Mouse (Mus musculus) layer of hippocampus, postnatal 36 days (tissue): ENCODE measurements around the gene Wdr24. TPM values are rescaled to one million over a fixed set of nuclear protein-coding genes. Genes with fewer than 3 reads are reported as not detected.

Experiments used
- DNase-seq, 2 experiments: peaks; one replicate each; pipeline ENCODE4 v3.0.0; 2022
- total RNA-seq, 2 experiments: library from RNA; stranded (reverse); gene quantifications; 2 replicates each; pipeline ENCODE4 v1.2.3; 2021

Wdr24 gene
- total RNA-seq, 2 experiments from 2014 or later = 25.4 to 27.3 TPM

GRCm38 (mm10) chr17:25831451-25832281, 8.2 kb downstream of the Wdr24 start:
- no peak for DNase-seq

GRCm38 (mm10) chr17:25832436-25833290, 9.2 kb downstream of the Wdr24 start:
- peak; percentile 98 for DNase-seq

- peak in 1 of 2 experiments; percentile 89 for DNase-seq
These were observed 9.8 kb downstream of the Wdr24 start, which contains the start of gene Stub1 for GRCm38 (mm10) chr17:25833291-25833663. TSS of gene Stub1 (minus strand) at chr17:25833404.

- no peak for DNase-seq
These were observed 10.7 kb downstream of the Wdr24 start for GRCm38 (mm10) chr17:25833961-25834594.

GRCm38 (mm10) chr17:25834595-25835222, 11.3 kb downstream of the Wdr24 start:
- no peak for DNase-seq

GRCm38 (mm10) chr17:25835301-25835700, 11.9 kb downstream of the Wdr24 start:
- no peak for DNase-seq

- DNase-seq = no peak
These were observed 12.4 kb downstream of the Wdr24 start for GRCm38 (mm10) chr17:25835816-25836215.

GRCm38 (mm10) chr17:25836397-25837075, 13.1 kb downstream of the Wdr24 start:
- DNase-seq = no peak

GRCm38 (mm10) chr17:25837076-25837410, 13.6 kb downstream of the Wdr24 start, which contains the start of gene Rhbdl1:
TSS of gene Rhbdl1 (minus strand) at chr17:25837295.
- peak; percentile 84 for DNase-seq

- DNase-seq = no peak
These were observed 14.1 kb downstream of the Wdr24 start for GRCm38 (mm10) chr17:25837533-25837932.

GRCm38 (mm10) chr17:25838904-25839303, 15.5 kb downstream of the Wdr24 start:
- DNase-seq = no peak

- DNase-seq = no peak
These were observed 16.2 kb downstream of the Wdr24 start for GRCm38 (mm10) chr17:25839455-25840235.

GRCm38 (mm10) chr17:25840519-25840918, 17.1 kb downstream of the Wdr24 start:
- no peak for DNase-seq

GRCm38 (mm10) chr17:25841117-25841880, 17.9 kb downstream of the Wdr24 start, which contains the start of gene Gm20683:
TSS of gene Gm20683 (minus strand) at chr17:25841763.
- DNase-seq = no peak

GRCm38 (mm10) chr17:25842509-25842908, 19.1 kb downstream of the Wdr24 start:
- no peak for DNase-seq

- no peak for DNase-seq
These were observed 19.7 kb downstream of the Wdr24 start for GRCm38 (mm10) chr17:25843122-25843521.

GRCm38 (mm10) chr17:25843636-25844395, 20.4 kb downstream of the Wdr24 start:
- DNase-seq = no peak

GRCm38 (mm10) chr17:25844396-25844901, 21.0 kb downstream of the Wdr24 start, which contains the start of gene Rhot2:
TSS of gene Rhot2 (minus strand) at chr17:25844851.
- peak; percentile 92 to 95 for DNase-seq

- DNase-seq = no peak
These were observed 36.8 kb downstream of the Wdr24 start for GRCm38 (mm10) chr17:25860229-25860628.
